Mouse (Mus musculus) gastrocnemius, postnatal 10 days (tissue): ENCODE data around the gene Slc48a1. TPM values are rescaled to one million over a fixed set of nuclear protein-coding genes. Genes with fewer than 3 reads are reported as not detected.

Experiments used
- DNase-seq: peaks from one replicate; pipeline ENCODE4 v3.0.0; 2021; ENCODE audit warnings: mixed read lengths
- total RNA-seq, 2 experiments: library from RNA; stranded (reverse); gene quantifications; 2 replicates each; pipeline ENCODE4 v1.2.3; 2021

The Slc48a1 gene
- total RNA-seq, 2 experiments from 2014 or later: 34.5 to 42.6 TPM

- no peak for DNase-seq
Measured at GRCm38 (mm10) chr15:97842058-97842457, 63.7 kb downstream of the Slc48a1 start.

Other genes starting within 250 kb of the Slc48a1 start
- gene Rpap3, start 72.7 kb upstream of the Slc48a1 start, total RNA-seq: 10 to 100 TPM; 10.2 to 13.2 TPM
- gene Endou, start 47.2 kb upstream of the Slc48a1 start, total RNA-seq: under 1 TPM; 0.56 to 0.82 TPM
- gene Rapgef3, start 10.5 kb upstream of the Slc48a1 start, total RNA-seq: 1 to 10 TPM; 7.4 to 8.5 TPM
- gene Hdac7, start 66.0 kb downstream of the Slc48a1 start, total RNA-seq: 10 to 100 TPM; 24.5 to 40.3 TPM
- 1 to 10 TPM in 1 of 2 experiments, under 1 TPM in 1; 0.40 to 2.8 TPM for gene Vdr, start 132.1 kb downstream of the Slc48a1 start, total RNA-seq
- gene Tmem106c, start 185.7 kb downstream of the Slc48a1 start, total RNA-seq: 10 to 100 TPM; 14.4 to 17.7 TPM
- gene Col2a1, start 226.2 kb downstream of the Slc48a1 start, total RNA-seq: 10 to 100 TPM; 33.3 to 33.7 TPM